Mouse (Mus musculus) NIH3T3 (cell line): ENCODE measurements around the gene Adamts17.

Source experiments
- DNase-seq: peaks from one replicate; pipeline ENCODE4 v3.0.0-alpha.2; 2012; ENCODE audit warnings: low read depth

Gene Adamts17

DNA sequence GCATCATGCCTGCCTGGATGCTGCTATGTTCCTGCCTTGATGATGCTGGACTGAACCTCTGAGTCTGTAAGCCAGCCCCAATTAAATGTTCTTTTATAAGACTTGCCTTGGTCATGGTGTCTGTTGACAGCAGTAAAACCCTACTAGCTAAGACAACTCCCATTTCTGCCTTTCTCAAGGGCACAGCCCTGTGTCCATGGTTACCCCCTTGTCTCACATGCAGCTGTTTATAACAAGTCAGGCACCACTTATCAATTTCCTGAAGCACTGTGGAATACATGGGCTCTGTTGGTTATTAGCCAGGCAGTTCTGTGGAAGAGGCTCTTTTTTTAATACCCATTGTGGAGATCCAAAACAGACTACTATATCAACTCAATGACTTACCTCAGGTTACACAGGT is 193.1 kb downstream of the Adamts17 start:
- DNase-seq, result no peak

DNA sequence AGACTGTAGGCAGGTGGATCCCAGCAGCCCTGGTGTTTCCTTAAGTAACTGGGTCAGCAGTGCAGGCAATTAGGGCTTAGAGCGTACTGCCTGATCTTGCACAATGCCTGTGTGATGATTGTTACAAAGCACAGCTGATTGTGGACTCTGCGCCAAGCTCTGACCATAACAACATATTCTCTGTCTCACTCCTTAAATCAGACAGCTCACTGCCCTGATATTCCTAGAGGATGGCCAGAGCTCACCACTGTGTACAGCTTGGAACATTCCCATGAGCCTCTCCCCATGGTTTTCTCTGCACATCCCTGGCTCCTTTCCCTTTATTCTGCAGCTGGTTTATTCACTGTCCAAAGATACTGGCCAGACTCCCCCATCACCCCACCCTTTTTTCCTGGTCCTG is 194.8 kb downstream of the Adamts17 start:
- peak; percentile 14 for DNase-seq

DNA sequence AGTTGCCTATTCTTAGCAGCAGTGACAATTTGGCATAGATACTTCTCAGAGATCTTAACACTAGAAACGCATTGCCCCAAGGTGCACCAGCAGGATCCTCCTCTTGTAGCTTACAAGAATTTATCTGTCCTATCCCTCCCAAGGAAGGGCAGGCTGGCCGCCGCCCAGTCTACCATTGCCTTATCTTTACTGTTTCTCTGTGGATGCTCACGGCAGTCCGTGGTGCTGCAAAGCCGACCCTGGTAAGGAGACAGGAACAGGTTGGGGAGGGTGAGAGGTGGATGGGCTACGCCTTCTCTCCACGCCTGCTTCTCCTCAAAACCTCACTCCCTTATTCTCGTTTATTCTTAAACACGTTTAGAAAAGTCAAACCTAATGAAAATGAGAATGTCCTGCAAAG is 195.7 kb downstream of the Adamts17 start:
- no peak for DNase-seq

DNA sequence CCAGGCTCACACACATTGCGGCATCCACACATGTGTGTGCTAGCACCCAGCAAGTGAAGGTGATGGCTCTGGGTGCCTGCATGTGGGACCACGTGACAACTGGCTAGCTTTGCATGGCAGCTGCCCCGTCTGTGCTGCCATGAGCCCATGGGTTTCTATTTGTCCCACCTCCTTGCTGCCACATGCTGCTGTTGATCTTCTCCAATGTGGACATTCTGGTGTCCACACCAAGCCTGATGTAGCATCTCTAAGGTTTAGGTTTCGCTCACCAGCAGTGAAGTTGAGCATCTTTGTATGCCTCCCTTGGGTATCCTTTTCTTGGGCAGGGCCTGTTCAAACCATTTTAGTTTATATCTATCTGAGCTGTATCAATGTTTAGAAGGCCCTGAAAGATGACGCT is 196.1 kb downstream of the Adamts17 start:
- no peak for DNase-seq

DNA sequence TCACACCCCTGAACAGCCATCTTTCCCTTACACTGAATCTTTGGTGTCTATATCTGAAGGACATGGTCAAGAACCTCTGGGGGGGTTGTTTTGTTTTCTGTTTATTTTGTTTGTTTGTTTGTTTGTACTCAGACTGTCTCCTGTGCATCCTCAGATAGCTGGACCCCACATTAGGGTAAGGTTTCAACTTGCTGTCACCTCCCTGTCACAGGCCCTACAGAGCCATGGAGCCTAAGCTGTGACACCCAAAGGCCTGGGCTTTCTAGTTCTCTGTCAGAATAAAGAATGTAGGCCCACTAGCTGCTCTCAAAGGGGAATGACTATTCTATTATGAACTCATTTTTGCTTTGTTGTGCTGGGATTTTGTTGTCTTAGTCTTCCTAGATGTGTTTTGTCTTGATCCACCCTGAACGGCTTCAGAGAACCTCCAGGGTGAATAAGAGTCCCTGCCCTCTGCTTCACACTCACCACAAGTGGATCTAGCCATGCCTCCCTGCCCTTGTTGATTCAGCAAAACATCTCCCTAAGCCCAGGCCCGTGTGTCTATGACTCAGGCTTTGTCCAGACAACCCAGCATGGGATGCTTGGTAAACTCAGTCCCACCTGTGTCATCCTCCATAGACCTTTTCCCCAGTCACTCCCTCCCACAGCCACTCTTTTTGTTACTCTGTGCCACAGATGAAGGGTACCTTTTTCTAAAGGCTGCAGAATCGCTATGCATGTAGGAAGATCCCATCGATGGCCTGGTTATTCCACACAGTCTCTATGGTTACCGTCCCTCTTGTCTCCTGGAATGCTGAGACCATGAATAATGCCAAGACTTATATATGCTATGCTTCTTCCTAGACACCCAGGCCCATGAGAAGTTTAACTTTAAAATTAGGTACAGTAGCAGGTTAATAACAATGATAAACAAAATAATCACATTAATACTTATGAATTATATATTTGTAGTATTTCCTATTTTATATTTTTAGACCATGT is 197.3 kb downstream of the Adamts17 start:
- DNase-seq, result no peak

DNA sequence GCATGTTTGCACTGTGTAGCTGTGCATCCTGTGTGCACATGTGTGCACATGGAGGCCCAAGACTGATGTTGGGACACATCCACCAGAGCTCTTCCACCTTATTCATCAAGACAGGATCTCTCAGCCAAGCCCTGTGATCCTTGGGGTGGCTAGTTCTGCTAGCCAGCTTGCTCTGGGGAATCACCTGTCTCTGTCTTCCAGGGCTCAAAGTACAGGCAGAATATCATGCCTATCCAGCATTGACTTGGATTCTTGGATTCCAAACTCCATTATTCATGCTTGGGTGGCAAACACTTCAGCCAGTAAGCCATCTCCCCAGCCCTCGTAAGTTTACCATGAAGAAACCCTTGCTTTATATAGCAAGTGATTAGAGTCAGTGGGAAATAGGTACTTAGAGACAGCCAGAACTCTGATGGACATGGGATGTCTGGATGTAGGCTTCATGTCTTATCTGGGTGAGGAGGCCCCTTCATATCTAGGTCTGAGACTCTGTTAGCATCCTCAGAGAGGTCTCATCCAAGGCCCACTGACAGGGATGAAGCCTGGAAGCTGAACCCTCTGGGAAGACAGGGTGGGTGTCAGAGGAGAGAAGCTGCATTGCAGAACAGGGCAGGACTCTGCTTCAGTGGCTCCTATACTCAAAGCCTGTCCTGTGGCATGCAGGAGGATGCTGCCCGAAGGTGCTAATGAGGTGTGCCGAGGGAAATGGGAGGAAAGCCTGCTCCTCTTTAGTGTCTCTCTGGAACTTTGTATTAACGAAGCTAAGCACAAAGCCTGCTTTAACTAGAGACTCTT is 198.4 kb downstream of the Adamts17 start:
- DNase-seq, result no peak

DNA sequence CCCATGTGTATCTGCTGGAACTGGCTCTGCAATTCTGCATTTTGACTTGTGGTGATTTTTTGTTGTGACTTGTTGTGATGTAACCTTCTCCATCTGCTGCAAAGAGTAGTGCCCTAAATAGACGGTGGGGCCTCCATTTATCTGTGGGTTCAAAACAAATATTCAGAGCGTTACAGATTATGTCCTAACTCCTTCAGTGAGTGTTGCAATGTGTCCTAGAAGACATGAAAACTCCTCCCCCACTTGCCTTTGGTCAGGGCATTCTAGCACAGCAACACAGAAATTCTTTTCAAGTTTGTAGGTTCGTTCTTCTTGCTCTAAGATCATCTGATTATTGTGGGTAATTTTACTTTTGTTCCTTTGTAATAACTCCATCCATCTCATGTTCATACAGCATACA is 199.6 kb downstream of the Adamts17 start:
- no peak for DNase-seq

DNA sequence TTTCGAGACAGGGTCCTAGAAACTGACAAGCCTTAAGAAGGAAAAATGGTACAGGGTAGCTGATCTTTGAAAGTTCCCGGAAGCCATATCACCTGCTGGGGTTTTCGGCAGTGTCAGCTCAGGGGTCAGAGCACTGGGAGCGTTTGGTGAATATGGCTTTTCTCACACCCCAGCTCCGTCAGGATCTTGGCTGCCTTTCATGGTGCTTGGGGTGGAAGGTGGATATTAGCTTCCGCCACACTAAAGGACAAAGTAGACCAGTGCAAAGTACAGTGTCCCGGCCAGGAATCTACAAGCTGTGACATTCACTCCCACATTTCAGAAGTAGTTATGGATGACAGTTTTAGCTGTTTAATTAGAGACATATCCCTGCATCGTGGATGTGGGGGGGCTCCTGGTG is 200.3 kb downstream of the Adamts17 start:
- DNase-seq, result no peak

DNA sequence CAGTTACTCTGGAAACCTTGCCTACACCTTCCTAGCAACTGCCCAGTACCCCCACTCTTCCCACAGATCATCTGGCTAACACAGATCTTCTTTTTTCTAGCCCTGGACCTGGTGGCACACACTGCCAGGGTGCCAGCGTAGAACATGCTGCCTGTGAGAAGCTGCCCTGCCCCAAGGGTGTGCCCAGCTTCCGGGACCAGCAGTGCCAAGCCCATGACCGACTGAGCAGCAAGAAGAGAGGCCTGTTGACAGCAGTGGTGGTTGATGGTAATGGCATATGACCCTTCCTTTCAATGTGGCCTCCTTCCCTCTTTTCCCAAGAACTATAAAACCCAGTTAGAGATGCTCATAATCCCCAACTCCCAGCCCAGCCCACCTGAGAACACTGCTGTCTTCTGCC is 202.2 kb downstream of the Adamts17 start:
- no peak for DNase-seq

DNA sequence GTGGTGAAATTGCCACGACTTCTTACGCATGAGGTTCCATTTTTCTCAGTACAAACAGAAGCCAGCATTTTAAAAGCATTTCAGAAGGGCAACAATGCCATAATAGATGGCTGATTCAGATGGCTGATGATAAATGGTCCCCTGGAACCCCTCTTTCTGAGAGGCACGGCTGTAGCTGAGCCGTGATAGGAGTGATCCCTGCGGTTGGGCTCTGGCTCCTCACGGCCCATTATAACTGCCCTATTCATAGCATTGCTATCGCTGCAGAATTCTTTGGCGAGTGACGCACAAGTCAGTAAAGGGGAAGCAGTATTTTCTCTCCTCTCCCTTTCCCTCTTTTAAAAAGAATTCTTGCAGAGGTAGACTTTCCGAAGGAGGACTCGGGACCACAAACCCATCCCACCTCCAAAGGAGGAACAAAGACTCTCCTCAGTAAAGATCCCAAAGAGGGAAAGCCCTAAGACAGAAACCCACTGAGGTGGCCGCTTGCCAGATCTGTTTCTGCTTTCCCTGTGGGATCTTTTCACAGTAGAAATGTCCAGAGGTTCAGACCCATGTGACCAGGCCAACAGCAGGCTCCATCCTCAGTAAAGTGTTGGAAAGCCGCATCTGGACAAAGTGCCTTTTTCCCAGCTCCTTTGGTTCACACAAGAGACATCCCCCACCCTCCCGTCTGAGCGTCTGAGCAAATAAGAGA is 204.7 kb downstream of the Adamts17 start:
- no peak for DNase-seq

DNA sequence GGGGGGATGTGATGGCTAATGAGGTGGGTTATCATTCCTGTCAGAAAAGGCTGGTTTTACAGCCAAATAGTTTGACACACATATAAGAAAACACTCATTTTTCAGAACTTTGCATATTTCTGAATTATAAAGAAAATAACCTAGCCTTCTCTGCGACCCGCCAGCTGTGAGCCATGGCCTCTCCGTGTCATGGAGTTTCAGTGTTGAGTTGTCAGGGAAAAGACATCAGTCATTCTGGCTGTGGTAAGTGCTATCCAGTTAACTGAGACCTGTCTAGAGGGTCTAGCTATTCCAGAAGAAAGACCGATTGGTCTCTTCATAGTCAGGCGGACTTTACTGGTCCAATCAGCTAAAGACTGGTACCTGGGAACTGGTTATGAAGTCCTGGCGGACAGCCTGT is 205.7 kb downstream of the Adamts17 start:
- no peak for DNase-seq

DNA sequence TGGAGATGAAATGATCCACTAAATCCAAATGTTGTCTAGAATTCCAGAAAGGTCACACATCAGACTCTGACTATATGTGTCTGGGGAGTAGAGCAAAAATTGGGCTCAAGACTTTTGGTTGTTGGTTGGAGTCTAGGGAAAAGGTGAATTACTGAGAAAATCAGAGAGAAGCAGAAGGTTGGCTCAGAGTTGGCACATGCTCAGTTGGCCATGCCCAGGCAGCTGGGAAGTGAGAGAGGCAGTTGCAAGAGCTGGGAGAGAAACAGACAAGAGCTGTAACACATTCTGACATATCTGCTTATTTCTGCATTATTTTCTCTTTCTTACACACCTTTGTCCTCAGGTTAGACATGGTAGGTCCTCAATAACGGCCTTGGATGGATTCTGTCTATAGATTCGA is 209.7 kb downstream of the Adamts17 start:
- DNase-seq, result no peak

DNA sequence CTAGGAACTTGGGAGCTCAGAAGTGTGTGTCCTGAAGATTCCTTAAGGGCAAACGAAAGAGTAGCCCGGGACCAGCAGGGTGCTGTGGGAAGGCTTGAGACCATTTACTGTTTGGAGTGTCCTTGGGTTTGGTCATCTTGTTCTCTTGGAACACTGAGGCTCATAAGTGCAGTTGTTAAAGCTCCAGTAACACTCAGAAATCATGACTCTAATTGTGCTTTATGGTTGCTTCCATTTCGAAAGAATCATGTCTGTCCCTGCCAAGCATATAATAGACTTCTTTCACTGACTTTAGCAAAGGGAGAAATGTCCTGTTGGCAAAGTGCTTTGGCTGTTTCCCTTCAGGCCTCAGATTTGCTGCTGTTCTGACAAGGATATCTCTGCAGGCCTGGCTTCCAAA is 210.9 kb downstream of the Adamts17 start:
- DNase-seq, result no peak

DNA sequence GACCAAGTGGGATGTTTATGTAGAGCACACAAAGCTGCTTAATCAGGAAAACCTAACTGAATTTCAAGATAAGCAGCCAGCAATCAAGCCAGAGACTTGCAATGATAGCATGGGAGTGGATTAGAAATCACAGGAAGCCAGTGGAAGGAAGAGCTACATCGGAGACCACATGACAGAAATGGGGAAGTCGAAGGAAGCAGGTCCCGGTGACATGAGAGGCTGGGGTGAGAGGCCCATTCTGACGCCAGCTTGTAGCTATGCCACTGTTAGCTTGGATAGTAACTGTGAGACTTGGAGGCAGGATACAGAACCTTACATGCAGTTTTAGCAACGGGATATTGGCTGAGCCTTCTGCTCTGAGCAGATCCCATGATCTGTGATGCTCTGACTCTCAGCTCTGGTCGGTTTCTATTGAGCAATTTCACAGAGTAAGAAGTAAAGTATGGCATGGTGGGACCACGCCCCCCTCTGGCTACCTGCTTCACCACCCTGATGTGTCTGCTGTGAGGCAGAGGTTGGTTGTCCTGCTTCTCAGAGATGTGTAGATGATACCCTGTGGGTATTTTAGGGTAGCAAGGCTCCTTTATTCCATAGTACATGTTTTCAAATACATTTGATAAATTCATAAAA is 211.7 kb downstream of the Adamts17 start:
- DNase-seq, result no peak

DNA sequence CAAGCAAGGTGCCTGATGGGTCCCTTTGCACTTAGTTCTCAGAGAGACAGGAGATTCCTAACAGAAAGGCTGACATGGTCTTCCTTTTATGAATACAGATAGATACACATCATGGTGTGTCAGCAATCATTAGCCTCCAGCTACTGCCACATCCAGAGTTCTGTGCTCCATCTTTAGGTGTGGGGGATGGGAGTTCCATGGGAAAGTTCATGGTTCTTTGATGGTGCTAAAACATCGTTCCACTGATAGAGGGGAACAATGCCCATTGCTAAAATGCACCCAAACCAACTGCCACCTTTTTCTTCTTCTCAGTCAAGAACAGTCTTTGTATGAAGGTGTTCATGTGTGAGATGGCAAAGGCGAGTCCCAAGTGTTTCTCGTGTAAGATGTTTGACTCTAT is 215.3 kb downstream of the Adamts17 start:
- no peak for DNase-seq

DNA sequence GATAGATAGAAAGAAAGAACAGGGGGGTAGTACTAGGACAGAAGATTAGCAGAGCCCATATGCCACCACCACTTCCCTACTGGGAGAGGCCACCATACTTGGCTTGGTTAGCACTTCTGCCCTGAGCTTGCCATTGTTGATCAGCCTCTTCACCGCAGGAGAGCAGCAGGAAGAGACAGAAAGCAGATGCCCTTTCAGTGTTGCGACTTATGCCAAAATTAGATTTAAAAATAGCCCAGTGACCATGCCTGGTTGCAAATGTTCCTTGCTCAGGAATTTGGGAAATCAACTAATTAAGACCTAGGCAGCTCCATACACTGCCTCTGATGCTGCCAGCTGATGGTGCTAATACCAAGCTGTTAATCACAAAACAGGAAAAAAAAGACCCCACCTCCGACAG is 216.0 kb downstream of the Adamts17 start:
- no peak for DNase-seq

DNA sequence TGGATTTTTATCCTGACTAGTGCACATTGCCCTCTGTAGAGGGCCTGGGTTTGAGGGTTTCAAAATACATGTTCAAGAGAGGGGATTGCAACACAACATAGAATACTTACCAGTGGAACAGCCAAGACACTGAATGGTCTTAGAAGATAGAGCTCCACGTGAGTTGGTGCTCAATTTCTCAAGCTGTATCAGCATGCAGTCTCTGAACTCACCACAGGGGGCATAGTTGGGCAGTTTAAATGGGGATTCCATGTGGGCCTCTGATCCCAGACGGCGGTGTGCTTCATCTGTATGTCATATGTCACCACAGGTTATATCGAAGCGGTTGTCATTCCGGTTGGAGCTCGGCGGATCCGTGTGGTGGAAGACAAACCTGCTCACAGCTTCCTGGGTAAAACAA is 222.2 kb downstream of the Adamts17 start:
- peak; percentile 41 for DNase-seq

DNA sequence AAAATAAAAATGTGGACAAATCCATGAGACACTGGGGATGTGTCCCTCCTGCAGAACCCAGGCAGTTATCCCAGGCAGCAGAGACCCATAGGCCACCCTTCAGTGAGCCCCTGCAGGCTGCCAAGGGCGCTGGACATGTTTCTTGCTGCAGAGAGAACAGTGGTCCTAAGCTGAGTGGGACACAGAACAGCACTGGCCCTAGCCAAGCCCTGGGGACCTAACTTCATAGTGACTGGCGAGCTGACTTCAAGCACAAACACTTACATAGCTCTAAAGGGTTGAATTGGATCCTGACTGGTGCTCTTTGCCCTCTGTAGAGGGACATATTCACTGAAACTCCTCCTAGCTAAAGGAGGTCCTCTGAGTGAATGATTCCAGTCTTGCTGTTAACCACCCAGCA is 223.0 kb downstream of the Adamts17 start:
- DNase-seq, result no peak

DNA sequence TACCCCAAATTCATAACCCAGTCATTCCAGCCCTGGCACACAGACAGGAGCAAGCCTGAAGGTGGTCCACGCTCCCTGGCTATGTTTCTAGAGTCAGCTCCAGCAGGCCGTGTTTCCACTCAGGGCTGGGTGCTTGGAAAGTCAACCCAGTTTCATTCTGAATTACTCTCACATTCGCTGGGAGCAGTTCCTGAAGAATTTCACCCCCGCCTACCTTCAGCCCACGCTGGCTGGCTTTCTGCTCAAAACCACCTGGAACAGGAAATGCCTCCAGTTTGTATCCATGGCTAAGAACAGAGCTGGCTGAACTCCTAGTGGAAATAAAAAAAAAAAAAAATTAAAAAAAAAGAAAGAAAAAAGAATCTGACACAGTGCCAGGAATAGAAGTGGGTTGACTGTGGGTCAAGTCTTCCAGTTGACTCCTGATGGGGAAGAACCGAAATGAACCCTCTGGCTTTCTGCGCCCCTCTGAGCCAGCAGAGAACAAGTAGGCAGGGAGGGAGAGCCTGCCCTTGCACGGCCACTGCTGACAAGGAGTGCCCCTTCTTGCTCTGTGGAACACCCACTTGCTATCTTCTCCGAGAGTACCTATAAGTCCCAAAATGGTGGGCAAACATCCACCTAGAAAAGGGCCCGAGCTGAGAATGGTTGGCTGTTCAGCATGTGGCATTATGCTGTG is 225.2 kb downstream of the Adamts17 start:
- no peak for DNase-seq

DNA sequence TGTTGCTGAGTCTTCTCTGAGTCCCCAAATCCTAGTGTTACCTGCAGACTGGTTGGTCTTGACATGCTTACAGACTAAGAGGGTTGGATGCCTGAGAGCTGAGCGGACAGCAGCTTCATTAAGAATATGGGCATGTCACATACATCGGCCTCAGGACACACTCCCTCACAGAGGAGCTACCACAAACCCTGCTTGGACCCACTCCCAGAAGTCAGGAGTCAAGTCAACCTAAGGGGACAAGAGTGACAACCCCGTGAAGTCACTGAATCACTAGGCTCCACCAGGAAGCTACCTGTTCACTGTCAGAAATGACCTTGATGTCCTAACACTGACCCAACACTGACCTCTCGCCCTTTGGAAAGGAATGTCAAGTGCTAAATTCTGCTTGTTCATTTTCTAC is 226.1 kb downstream of the Adamts17 start:
- DNase-seq, result no peak

DNA sequence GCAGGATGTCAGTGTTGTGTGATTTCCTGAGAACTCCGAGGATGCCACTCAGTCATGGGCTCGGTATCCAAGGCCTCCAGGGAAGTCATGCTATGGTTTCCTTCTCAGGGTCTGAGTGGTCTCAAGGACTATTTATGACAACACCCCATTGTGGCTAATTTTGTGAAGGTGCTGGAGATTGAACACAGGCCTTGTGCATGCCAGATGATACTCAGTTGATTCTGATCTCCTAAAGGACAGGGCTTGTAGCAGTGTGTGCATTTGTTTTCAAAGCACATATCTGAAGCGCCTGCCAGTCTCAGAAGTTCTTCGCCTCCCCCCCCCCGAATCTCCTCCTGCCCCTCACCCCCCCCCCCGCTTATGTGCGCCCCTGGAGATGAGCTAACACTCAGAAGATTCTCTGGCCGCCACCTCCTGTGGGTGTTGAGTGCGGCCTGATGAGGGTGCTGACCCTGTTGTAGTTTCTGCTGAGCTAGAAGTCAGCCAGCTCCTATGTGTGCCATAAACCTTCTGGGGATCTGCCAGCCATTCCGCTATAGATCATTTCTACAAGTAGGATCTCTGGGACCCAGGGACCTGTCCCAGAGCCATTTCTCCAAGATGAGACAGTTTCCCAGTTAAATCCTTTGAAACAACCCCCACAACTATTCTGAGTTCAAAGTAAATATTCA is 232.6 kb downstream of the Adamts17 start:
- no peak for DNase-seq
